Mouse (Mus musculus) midbrain, embryonic 14.5 days (tissue): ENCODE data around the gene Ralb. TPM values are rescaled to one million over a fixed set of nuclear protein-coding genes. Genes with fewer than 3 reads are reported as not detected.

Experiments
- ATAC-seq: fragments of 200-750 bp; cut with Nextera tagmentation; 2 replicates; pipeline ENCODE4 v1.8.0; 2017; ENCODE audit warnings: moderate number of reproducible peaks, moderate library complexity; ENCODE audit not compliant: low FRiP score, low TSS enrichment
- DNase-seq: peaks from one replicate; pipeline ENCODE4 v3.0.0-alpha.2; 2015
- H3K27ac ChIP-seq: fragments of 300-500 bp; sonication (generic); replicated peaks from 2 replicates; pipeline ENCODE4 v1.5.1; 2014; ENCODE audit warnings: mild to moderate bottlenecking, low read depth, low read length, moderate library complexity
- H3K27me3 ChIP-seq: fragments of 300-500 bp; sonication (generic); 2 replicates; pipeline ENCODE4 v1.6.1; 2014; ENCODE audit warnings: low read length, control low read depth, mixed read lengths; ENCODE audit not compliant: control insufficient read depth, insufficient read depth
- H3K36me3 ChIP-seq: fragments of 300-500 bp; sonication (generic); 2 replicates; pipeline ENCODE4 v1.6.1; 2014; ENCODE audit warnings: low read length, control low read depth; ENCODE audit not compliant: control insufficient read depth, insufficient read depth
- H3K4me1 ChIP-seq: fragments of 300-500 bp; sonication (generic); 2 replicates; pipeline ENCODE4 v1.6.1; 2014; ENCODE audit warnings: mild to moderate bottlenecking, antibody characterized with exemption, low read length, control low read depth; ENCODE audit not compliant: control insufficient read depth, insufficient read depth
- H3K4me2 ChIP-seq: fragments of 300-500 bp; sonication (generic); 2 replicates; pipeline ENCODE4 v1.6.1; 2014; ENCODE audit warnings: mild to moderate bottlenecking, low read length, moderate library complexity
- H3K4me3 ChIP-seq: fragments of 300-500 bp; sonication (generic); replicated peaks from 2 replicates; pipeline ENCODE4 v1.5.1; 2014; ENCODE audit warnings: low read depth, low read length
- H3K9ac ChIP-seq: fragments of 300-500 bp; sonication (generic); replicated peaks from 2 replicates; pipeline ENCODE4 v1.6.1; 2014; ENCODE audit warnings: mild to moderate bottlenecking, low read length, moderate library complexity
- H3K9me3 ChIP-seq: fragments of 300-500 bp; sonication (generic); 2 replicates; pipeline ENCODE4 v1.6.1; 2016; ENCODE audit warnings: low read length, control low read depth, mixed read lengths; ENCODE audit not compliant: control insufficient read depth
- WGBS: fragments of 180-500 bp; shearing (Covaris S2); extraction: QIAGEN DNeasy Blood & Tissue Kit; methylation state at CpG from one replicate; pipeline ENCODE4 v1.1.7; 2014; 5-methylcytosine and 5-hydroxymethylcytosine counted together
- polyA plus RNA-seq: library from polyadenylated mRNA; unstranded; fragments of >200 nt; fragmentation: Nextera tagmentation; extraction: Ambion mirVana; gene quantifications from 2 replicates; pipeline ENCODE4 v1.2.1, GENCODE M21; 2014

Ralb gene
- polyA plus RNA-seq, 1 experiment from 2014 or later = 49.6 TPM

GRCm38 (mm10) chr1:119544611-119545155 lies 40.1 kb upstream of the Ralb start:
- Histone ChIP-seq H3K4me1 (no peaks in the 10 kb centered on the region), H3K9me3 (no peaks in the 10 kb centered on the region), H3K27me3 (no peaks in the 10 kb centered on the region), H3K27ac (no peak overlapping the region), H3K36me3 (peaks cover 12% of the 10 kb centered on the region), H3K4me2 (no peak overlapping the region), H3K9ac (no peak overlapping the region), H3K4me3 (no peak overlapping the region)
- DNase-seq (no peak), ATAC-seq (no peak)
- WGBS = 93% methylated on average over 5 of the region's 5 CpGs

GRCm38 (mm10) chr1:119543316-119543715 lies 38.7 kb upstream of the Ralb start:
- peaks cover 10% of the 10 kb centered on the region for H3K36me3 ChIP-seq
- no peaks in the 10 kb centered on the region for H3K4me1 ChIP-seq
- no peaks in the 10 kb centered on the region for H3K9me3 ChIP-seq
- H3K4me2 ChIP-seq = no peak overlapping the region
- 92% methylated on average over 6 of the region's 6 CpGs for WGBS
- H3K4me3 ChIP-seq = no peak overlapping the region
- no peak for ATAC-seq
- H3K27ac ChIP-seq = no peak overlapping the region
- H3K27me3 ChIP-seq = no peaks in the 10 kb centered on the region
- no peak for DNase-seq
- H3K9ac ChIP-seq = no peak overlapping the region

- no peak overlapping the region for H3K27ac ChIP-seq
- no peaks in the 10 kb centered on the region for H3K9me3 ChIP-seq
- peaks cover 4% of the 10 kb centered on the region; the same call in 1 of the 2 replicates for H3K36me3 ChIP-seq
- DNase-seq (no peak), ATAC-seq (no peak)
- H3K4me2 ChIP-seq = no peak overlapping the region
- no peaks in the 10 kb centered on the region for H3K4me1 ChIP-seq
- 96% methylated on average over 3 of the region's 3 CpGs for WGBS
- H3K27me3 ChIP-seq = no peaks in the 10 kb centered on the region
- no peak overlapping the region for H3K9ac ChIP-seq
- no peak overlapping the region for H3K4me3 ChIP-seq
Measured at GRCm38 (mm10) chr1:119541570-119541969, 37.0 kb upstream of the Ralb start.

- ATAC-seq (no peak), DNase-seq (no peak)
- H3K27ac ChIP-seq = no peak overlapping the region
- no peak overlapping the region for H3K4me3 ChIP-seq
- no peaks in the 10 kb centered on the region for H3K9me3 ChIP-seq
- peaks cover 4% of the 10 kb centered on the region; the same call in 1 of the 2 replicates for H3K36me3 ChIP-seq
- H3K4me2 ChIP-seq = no peak overlapping the region
- no peak overlapping the region for H3K9ac ChIP-seq
- no peaks in the 10 kb centered on the region for H3K4me1 ChIP-seq
- H3K27me3 ChIP-seq = no peaks in the 10 kb centered on the region
- WGBS = 92% methylated on average over 9 of the region's 9 CpGs
Measured at GRCm38 (mm10) chr1:119540836-119541557, 36.4 kb upstream of the Ralb start.

DNA sequence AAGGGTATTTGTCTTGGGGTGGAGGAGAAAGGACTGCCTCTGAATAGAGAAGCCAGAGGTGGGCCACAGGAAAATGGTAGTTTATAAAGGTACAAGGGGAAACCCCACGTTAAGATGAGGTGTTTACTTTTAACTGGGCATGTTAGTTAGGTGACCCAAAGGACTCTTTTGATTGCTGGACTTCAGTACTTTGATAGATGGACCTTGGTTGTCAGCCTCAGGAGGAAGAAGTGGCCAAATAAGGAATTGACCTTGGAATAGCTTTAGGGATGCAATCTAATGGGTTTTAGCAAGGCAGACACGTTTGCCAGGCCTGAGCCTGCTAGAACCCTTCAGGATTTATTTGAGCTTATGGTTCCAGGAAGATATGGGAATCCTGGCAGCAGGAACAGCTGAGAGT lies 34.7 kb upstream of the Ralb start:
- Histone ChIP-seq H3K4me1 (no peaks in the 10 kb centered on the region), H3K4me3 (no peak overlapping the region), H3K9me3 (no peaks in the 10 kb centered on the region), H3K27ac (no peak overlapping the region), H3K9ac (no peak overlapping the region), H3K27me3 (no peaks in the 10 kb centered on the region), H3K36me3 (no peaks in the 10 kb centered on the region), H3K4me2 (no peak overlapping the region)
- DNase-seq (no peak), ATAC-seq (no peak)
- 90% methylated on average over 2 of the region's 2 CpGs for WGBS

DNA sequence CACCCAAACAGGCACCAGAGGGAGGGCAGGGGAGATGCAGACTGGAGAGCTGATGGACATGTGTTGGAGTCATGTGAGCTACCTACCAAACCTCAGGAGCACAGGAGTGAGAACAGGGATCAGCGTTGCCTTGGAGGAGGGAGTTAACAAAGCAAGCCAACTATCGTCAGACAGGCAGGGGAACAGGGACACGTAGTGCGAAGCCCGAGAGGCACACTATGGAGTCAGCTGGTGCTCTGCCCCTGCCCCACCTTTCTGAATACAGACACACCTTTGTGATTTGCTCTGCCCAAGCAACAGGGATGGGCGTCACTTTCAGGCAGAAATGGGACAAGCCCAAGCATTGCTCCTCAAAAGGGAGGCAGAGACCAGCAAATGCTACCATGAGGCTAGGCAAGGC lies 33.1 kb upstream of the Ralb start:
- no peak for DNase-seq
- no peak overlapping the region for H3K27ac ChIP-seq
- no peak for ATAC-seq
- H3K36me3 ChIP-seq = no peaks in the 10 kb centered on the region
- no peaks in the 10 kb centered on the region for H3K27me3 ChIP-seq
- no peak overlapping the region for H3K9ac ChIP-seq
- no peak overlapping the region for H3K4me2 ChIP-seq
- 91% methylated on average over 6 of the region's 6 CpGs for WGBS
- H3K4me1 ChIP-seq = no peaks in the 10 kb centered on the region
- no peaks in the 10 kb centered on the region for H3K9me3 ChIP-seq
- no peak overlapping the region for H3K4me3 ChIP-seq

- 93% methylated on average over 2 of the region's 2 CpGs for WGBS
- H3K27me3 ChIP-seq = no peaks in the 10 kb centered on the region
- H3K27ac ChIP-seq = no peak overlapping the region
- H3K4me3 ChIP-seq = no peak overlapping the region
- ATAC-seq = no peak
- no peaks in the 10 kb centered on the region for H3K4me1 ChIP-seq
- no peak for DNase-seq
- no peak overlapping the region for H3K9ac ChIP-seq
- H3K9me3 ChIP-seq = no peaks in the 10 kb centered on the region
- H3K4me2 ChIP-seq = no peak overlapping the region
- H3K36me3 ChIP-seq = no peaks in the 10 kb centered on the region
Measured at GRCm38 (mm10) chr1:119536122-119536521, 31.5 kb upstream of the Ralb start.

- H3K9me3 ChIP-seq = no peaks in the 10 kb centered on the region
- no peaks in the 10 kb centered on the region for H3K27me3 ChIP-seq
- no peak overlapping the region for H3K27ac ChIP-seq
- ATAC-seq (no peak), DNase-seq (no peak)
- no peak overlapping the region for H3K4me3 ChIP-seq
- no peaks in the 10 kb centered on the region for H3K4me1 ChIP-seq
- over 99% methylated on average over 5 of the region's 5 CpGs for WGBS
- H3K36me3 ChIP-seq = peaks cover 7% of the 10 kb centered on the region; the same call in 1 of the 2 replicates
- no peak overlapping the region for H3K9ac ChIP-seq
- H3K4me2 ChIP-seq = no peak overlapping the region
Measured at GRCm38 (mm10) chr1:119534341-119534740, 29.7 kb upstream of the Ralb start.
